Mouse (Mus musculus) CH12.LX (cell line): Measurements from ENCODE around the gene Col24a1.

Source experiments
- CTCF ChIP-seq, 2 experiments: IDR thresholded peaks in 1 of 2; conservative IDR thresholded peaks in 1 of 2; 2 replicates each; pipeline ENCODE4 v1.5.1; 2011 to 2012; ENCODE audit warnings: low read depth in 2 of 2, low read length in 2 of 2, improper control_type of control experiment in 1 of 2, inconsistent platforms in 1 of 2, mild to moderate bottlenecking in 1 of 2, moderate library complexity in 1 of 2
- ETS1 ChIP-seq: conservative IDR thresholded peaks from 2 replicates; pipeline ENCODE4 v1.6.1; 2012; ENCODE audit warnings: low read depth, mild to moderate bottlenecking, inconsistent platforms, low read length, improper control_type of control experiment, moderate library complexity
- HCFC1 ChIP-seq: IDR thresholded peaks from 2 replicates; pipeline ENCODE4 v1.6.1; 2012; ENCODE audit warnings: low read depth, mild to moderate bottlenecking, inconsistent platforms, low read length, improper control_type of control experiment
- JUN ChIP-seq: IDR thresholded peaks from 2 replicates; pipeline ENCODE4 v1.6.1; 2011; ENCODE audit warnings: low read depth, mild to moderate bottlenecking, low read length, improper control_type of control experiment, moderate library complexity; ENCODE audit not compliant: insufficient read depth
- KAT2A ChIP-seq: IDR thresholded peaks from 2 replicates; pipeline ENCODE4 v1.6.1; 2012; ENCODE audit warnings: low read length, improper control_type of control experiment, inconsistent platforms; ENCODE audit not compliant: insufficient replicate concordance
- MAFK ChIP-seq: IDR thresholded peaks from 2 replicates; pipeline ENCODE4 v1.6.1; 2011; ENCODE audit warnings: low read length, improper control_type of control experiment; ENCODE audit not compliant: insufficient replicate concordance
- MAZ ChIP-seq: IDR thresholded peaks from 2 replicates; pipeline ENCODE4 v1.6.1; 2012; ENCODE audit warnings: low read depth, mild to moderate bottlenecking, inconsistent platforms, low read length, improper control_type of control experiment, moderate library complexity
- MXI1 ChIP-seq: IDR thresholded peaks from 2 replicates; pipeline ENCODE4 v1.6.1; 2011; ENCODE audit warnings: mild to moderate bottlenecking, low read depth, low read length, improper control_type of control experiment
- PAX5 ChIP-seq: IDR thresholded peaks from 2 replicates; pipeline ENCODE4 v1.6.1; 2012; ENCODE audit warnings: low read length, inconsistent platforms, mixed read lengths
- POLR2A ChIP-seq: IDR thresholded peaks from 2 replicates; pipeline ENCODE4 v1.6.1; 2011; ENCODE audit warnings: low read depth, mild to moderate bottlenecking, improper control_type of control experiment, low read length
- POLR2AphosphoS2 ChIP-seq: IDR thresholded peaks from 2 replicates; pipeline ENCODE4 v1.6.1; 2011; ENCODE audit warnings: low read depth, low read length, improper control_type of control experiment
- RAD21 ChIP-seq: IDR thresholded peaks from 2 replicates; pipeline ENCODE4 v1.6.1; 2011; ENCODE audit warnings: low read depth, mild to moderate bottlenecking, low read length, improper control_type of control experiment, moderate library complexity
- USF1 ChIP-seq: IDR thresholded peaks from 2 replicates; pipeline ENCODE4 v1.6.1; 2014; ENCODE audit warnings: low read depth, mild to moderate bottlenecking, inconsistent platforms, low read length, improper control_type of control experiment
- ZC3H11A ChIP-seq: IDR thresholded peaks from 2 replicates; pipeline ENCODE4 v1.6.1; 2012; ENCODE audit warnings: low read depth, mild to moderate bottlenecking, inconsistent platforms, low read length, improper control_type of control experiment

DNA sequence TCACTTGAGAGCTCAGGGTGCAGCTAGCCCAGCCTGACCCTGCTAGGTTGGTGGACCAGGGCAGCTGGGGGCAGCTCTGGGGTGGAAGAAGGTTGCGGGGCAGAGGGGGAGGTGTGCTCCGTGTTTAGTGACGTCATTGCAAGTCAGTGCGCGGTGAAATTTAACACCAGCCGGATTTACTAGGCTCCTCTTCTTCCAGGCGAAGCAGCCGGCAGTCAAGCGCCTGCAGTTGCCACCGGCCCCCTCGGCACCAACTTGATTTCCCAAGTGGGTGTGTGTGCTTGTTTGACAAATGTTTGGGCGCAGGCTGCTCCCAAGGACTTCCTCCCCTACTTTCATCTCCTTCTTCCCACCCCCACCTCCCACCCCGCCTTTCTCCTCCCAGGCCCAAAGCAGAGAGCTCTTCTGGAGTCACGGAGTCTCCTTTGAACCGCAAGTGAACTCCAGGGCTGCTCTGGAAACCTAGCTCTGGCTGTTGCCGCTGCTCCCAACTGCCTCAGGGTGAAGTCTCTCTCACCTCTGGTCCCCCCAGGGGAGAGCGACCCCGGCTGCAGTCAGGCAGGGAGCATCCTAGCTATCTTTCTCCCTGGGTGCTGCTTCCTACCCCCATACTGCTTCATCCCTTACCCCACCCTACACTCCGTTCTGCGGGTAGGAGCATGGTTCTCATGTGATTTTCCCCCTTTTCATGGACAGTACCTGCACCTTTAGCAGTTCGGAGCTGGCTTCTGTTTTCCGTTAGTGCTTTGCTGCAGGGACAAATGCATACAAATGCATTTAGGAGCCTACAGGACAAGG lies at the start of gene Col24a1:
- TF ChIP-seq USF1 (no peak), CTCF (conservative IDR thresholded peaks at IDR 0.05 in 1 of 2, IDR thresholded peaks at IDR 0.05 in 1 of 2; ENCODE audit: low read depth in 2 of 2, low read length in 2 of 2) (no peak), POLR2A (no peak), MXI1 (no peak), ETS1 (no peak), HCFC1 (no peak), ZC3H11A (no peak), RAD21 (no peak), PAX5 (no peak), MAZ (no peak), KAT2A (no peak), JUN (no peak), MAFK (no peak), POLR2AphosphoS2 (no peak)
